Comparison of ENCODE assay signal across 8 mouse cellular contexts in genomic region chr6:129181249-129181648, GRCm38 (mm10). TPM values are rescaled to one million over a fixed set of nuclear protein-coding genes. Genes with fewer than 3 reads are reported as not detected.
DNase-seq lines count a peak whose midpoint lies in the region; ATAC-seq and TF ChIP-seq lines count a peak whose summit lies in the region.

No protein-coding gene starts in this region.

- H3K4me3 ChIP-seq in lung, postnatal 0 days (ENCODE audit: low read depth, low read length), result peak overlapping the region; percentile 63
- peak overlapping the region; percentile 35; the same call in 1 of the 2 replicates for H3K4me3 ChIP-seq in forebrain, embryonic 13.5 days
- peak overlapping the region; percentile 39 for H3K4me3 ChIP-seq in limb, embryonic 12.5 days (replicated peaks)
- peak overlapping the region; percentile 39 for H3K4me3 ChIP-seq in neural tube, embryonic 15.5 days (replicated peaks)

- no peak for DNase-seq in lung, postnatal 0 days (ENCODE audit: low spot score)
- DNase-seq in lung, postnatal 25 days (ENCODE audit: low spot score), result no peak
- no peak for DNase-seq in adrenal gland, postnatal 10 days
- no peak for DNase-seq in gastrocnemius, adult 8-10 months (ENCODE audit: low spot score in 2 of 2)
- no peak for DNase-seq in urinary bladder, postnatal 10 days (ENCODE audit: low spot score)

- H3K36me3 ChIP-seq in lung, postnatal 0 days (ENCODE audit: insufficient read depth, low read length), result peaks cover 17% of the 10 kb centered on the region; the same call in 1 of the 2 replicates
- H3K36me3 ChIP-seq in forebrain, embryonic 13.5 days (ENCODE audit: poor library complexity, severe bottlenecking), result no peaks in the 10 kb centered on the region
- H3K36me3 ChIP-seq in limb, embryonic 12.5 days, result no peaks in the 10 kb centered on the region; the same call in 1 of the 2 replicates
- no peaks in the 10 kb centered on the region for H3K36me3 ChIP-seq in neural tube, embryonic 15.5 days

- H3K9ac ChIP-seq in lung, postnatal 0 days (replicated peaks; ENCODE audit: low read depth), result peak overlapping the region; percentile 93
- no peak overlapping the region for H3K9ac ChIP-seq in forebrain, embryonic 13.5 days
- H3K9ac ChIP-seq in limb, embryonic 12.5 days (replicated peaks), result peak overlapping the region; percentile 34; the same call in 1 of the 2 replicates
- peak overlapping the region; percentile 48; the same call in 1 of the 2 replicates for H3K9ac ChIP-seq in neural tube, embryonic 15.5 days (replicated peaks)

- 0% methylated on average over 1 of the region's 1 CpGs for WGBS in lung, postnatal 0 days
- 6% methylated on average over 1 of the region's 1 CpGs for WGBS in forebrain, embryonic 13.5 days
- 13% methylated on average over 1 of the region's 1 CpGs for WGBS in limb, embryonic 12.5 days
- 11% methylated on average over 1 of the region's 1 CpGs for WGBS in neural tube, embryonic 15.5 days

- no peak for ATAC-seq in lung, postnatal 0 days
- ATAC-seq in forebrain, embryonic 13.5 days, result no peak
- ATAC-seq in limb, embryonic 12.5 days (ENCODE audit: insufficient number of reproducible peaks, insufficient read depth, low FRiP score, low TSS enrichment, low read depth), result 0 out of 2 replicates have a peak, but pooled peaks have one; percentile 13
- ATAC-seq in neural tube, embryonic 15.5 days (ENCODE audit: low FRiP score), result no peak

- peak overlapping the region; percentile 97 for H3K27ac ChIP-seq in lung, postnatal 0 days (ENCODE audit: low read length)
- H3K27ac ChIP-seq in forebrain, embryonic 13.5 days, result peak overlapping the region; percentile 59; the same call in 1 of the 2 replicates
- H3K27ac ChIP-seq in limb, embryonic 12.5 days, result peak overlapping the region; percentile 89
- peak overlapping the region; percentile 81 for H3K27ac ChIP-seq in neural tube, embryonic 15.5 days (replicated peaks)

- no peaks in the 10 kb centered on the region for H3K9me3 ChIP-seq in lung, postnatal 0 days (ENCODE audit: low read length)
- H3K9me3 ChIP-seq in forebrain, embryonic 13.5 days (replicated peaks), result no peaks in the 10 kb centered on the region
- H3K9me3 ChIP-seq in limb, embryonic 12.5 days, result no peaks in the 10 kb centered on the region
- H3K9me3 ChIP-seq in neural tube, embryonic 15.5 days (replicated peaks), result no peaks in the 10 kb centered on the region

- no peak for TF ChIP-seq EP300 in lung, postnatal 0 days (IDR thresholded peaks at IDR 0.05)

- no peaks in the 10 kb centered on the region for H3K27me3 ChIP-seq in lung, postnatal 0 days (replicated peaks; ENCODE audit: insufficient read depth, low read length)
- H3K27me3 ChIP-seq in forebrain, embryonic 13.5 days, result no peaks in the 10 kb centered on the region
- no peaks in the 10 kb centered on the region for H3K27me3 ChIP-seq in limb, embryonic 12.5 days
- no peaks in the 10 kb centered on the region for H3K27me3 ChIP-seq in neural tube, embryonic 15.5 days (replicated peaks)

- TF ChIP-seq CTCF in lung, postnatal 0 days (IDR thresholded peaks at IDR 0.05), result no peak

- peak overlapping the region; percentile 62 for H3K4me2 ChIP-seq in lung, postnatal 0 days (replicated peaks; ENCODE audit: low read depth, low read length)
- H3K4me2 ChIP-seq in forebrain, embryonic 13.5 days, result peak overlapping the region; percentile 58
- H3K4me2 ChIP-seq in limb, embryonic 12.5 days, result peak overlapping the region; percentile 48
- H3K4me2 ChIP-seq in neural tube, embryonic 15.5 days, result peak overlapping the region; percentile 52

- H3K4me1 ChIP-seq in lung, postnatal 0 days (ENCODE audit: insufficient read depth, low read depth, low read length), result no peaks in the 10 kb centered on the region
- peaks cover 6% of the 10 kb centered on the region; the same call in 1 of the 2 replicates for H3K4me1 ChIP-seq in forebrain, embryonic 13.5 days
- no peaks in the 10 kb centered on the region for H3K4me1 ChIP-seq in limb, embryonic 12.5 days (replicated peaks)
- H3K4me1 ChIP-seq in neural tube, embryonic 15.5 days, result peaks cover 4% of the 10 kb centered on the region

RNA-seq across cellular contexts. Expression of gene Clec2d, which starts 0.8 kb away (rescaled TPM):
- polyA plus RNA-seq in lung, postnatal 0 days (2015; fragmentation: Nextera tagmentation; extraction: Ambion mirVana), result 4.5 and 5.1 TPM in 2 replicates
- polyA plus RNA-seq in forebrain, embryonic 13.5 days (2015; fragmentation: Nextera tagmentation; extraction: Ambion mirVana), result not detected in 2 replicates
- polyA plus RNA-seq in limb, embryonic 12.5 days (2016; fragmentation: Nextera tagmentation; extraction: Ambion mirVana), result 0.23 TPM in 1 of 2 replicates, not detected in the other
- polyA plus RNA-seq in neural tube, embryonic 15.5 days (2015; fragmentation: Nextera tagmentation; extraction: Ambion mirVana), result 0.24 and 0.40 TPM in 2 replicates
- total RNA-seq in adrenal gland, postnatal 10 days (2021), result 10 to 100 TPM; 78.5 to 78.6 TPM
- 10 to 100 TPM; 60.1 to 87.3 (median 74.7) TPM for total RNA-seq in gastrocnemius, adult 8-10 months (2022)
